Mouse (Mus musculus) cerebellum, postnatal 10 days (tissue): ENCODE data around the gene Hmgcll1.
A peak's percentile ranks its signal among the peaks of the same experiment; 100 is the strongest.
"Not testable (repeated sequence)": the region's sequence is repeated elsewhere in the genome, so short reads cannot be mapped to it uniquely, and the experiment has no call there.

Experiments
- DNase-seq, 2 experiments: peaks; one replicate each; pipeline ENCODE4 v3.0.0; 2021; ENCODE audit warnings: mixed read lengths in 2 of 2

Hmgcll1 gene

GRCm38 (mm10) chr9:76061492-76061891, 46.8 kb downstream of the Hmgcll1 start:
- no peak for DNase-seq

DNA sequence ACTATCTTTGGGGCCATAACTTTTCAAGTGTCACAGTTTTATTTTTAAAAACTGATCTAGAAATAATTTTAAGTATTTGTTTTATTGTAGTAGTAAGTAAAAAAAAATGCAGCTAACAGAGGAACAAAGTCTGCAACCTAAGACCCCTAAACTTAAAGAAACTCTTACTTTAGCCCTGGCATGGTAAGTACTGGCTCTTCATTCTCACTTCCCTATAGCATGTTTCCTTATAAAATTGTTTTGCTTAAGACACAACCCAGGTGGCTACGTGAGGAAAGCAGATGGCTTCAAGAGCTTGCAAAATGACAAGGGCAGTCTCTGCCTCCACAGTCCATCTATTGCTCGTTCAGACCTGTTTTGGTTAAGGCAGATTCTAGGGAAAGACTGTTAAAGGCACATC, 49.5 kb downstream of the Hmgcll1 start:
- no peak for DNase-seq

GRCm38 (mm10) chr9:76091561-76091960, 76.9 kb downstream of the Hmgcll1 start:
- no peak for DNase-seq

GRCm38 (mm10) chr9:76097221-76097620, 82.6 kb downstream of the Hmgcll1 start:
- no peak for DNase-seq

GRCm38 (mm10) chr9:76099981-76100380, 85.3 kb downstream of the Hmgcll1 start:
- no peak for DNase-seq

DNA sequence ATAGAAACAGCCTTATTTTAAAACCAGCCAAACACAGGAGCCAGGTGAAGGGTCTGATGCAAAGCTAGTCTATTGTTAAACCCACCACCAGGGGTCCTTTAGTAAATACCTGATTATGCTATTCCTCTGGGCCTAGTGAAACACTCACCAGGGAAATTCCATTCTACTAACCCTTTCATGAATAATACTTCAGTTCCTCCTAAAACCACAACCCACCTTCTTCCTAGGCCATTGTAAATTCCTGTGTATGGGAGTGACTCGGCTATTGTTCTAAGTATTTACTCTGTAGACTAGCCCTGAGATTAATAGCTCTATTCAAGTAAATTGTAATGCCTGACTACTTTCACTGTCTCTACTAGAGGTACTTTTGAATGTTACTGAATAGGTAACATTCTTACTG, 89.8 kb downstream of the Hmgcll1 start:
- DNase-seq = not testable (repeated sequence)

- DNase-seq = no peak
These were observed 90.2 kb downstream of the Hmgcll1 start for GRCm38 (mm10) chr9:76104846-76105245.

- peak; percentile 78 to 80 for DNase-seq
These were observed 108.2 kb downstream of the Hmgcll1 start for GRCm38 (mm10) chr9:76122888-76123287.

- no peak for DNase-seq
These were observed 109.6 kb downstream of the Hmgcll1 start for GRCm38 (mm10) chr9:76124249-76124648.

DNA sequence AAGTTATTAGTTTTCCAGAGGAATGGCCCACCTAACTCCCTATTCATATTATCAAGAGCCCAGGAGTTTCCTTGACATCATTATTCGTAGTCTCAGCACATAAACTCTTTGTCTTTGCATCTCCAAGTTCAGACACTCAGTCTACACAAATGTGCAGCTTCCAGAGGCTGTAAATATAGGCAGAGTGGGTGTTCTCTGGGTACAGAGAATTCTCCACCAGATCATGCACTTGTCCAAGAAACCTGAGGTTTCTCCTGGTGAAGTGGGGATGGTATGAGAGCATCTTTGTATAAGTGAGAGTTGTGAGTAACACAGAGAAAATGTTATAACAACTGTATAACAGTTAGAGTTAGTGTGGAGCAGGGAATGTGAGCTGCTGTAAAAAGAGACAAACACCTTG, 114.7 kb downstream of the Hmgcll1 start:
- no peak for DNase-seq

DNA sequence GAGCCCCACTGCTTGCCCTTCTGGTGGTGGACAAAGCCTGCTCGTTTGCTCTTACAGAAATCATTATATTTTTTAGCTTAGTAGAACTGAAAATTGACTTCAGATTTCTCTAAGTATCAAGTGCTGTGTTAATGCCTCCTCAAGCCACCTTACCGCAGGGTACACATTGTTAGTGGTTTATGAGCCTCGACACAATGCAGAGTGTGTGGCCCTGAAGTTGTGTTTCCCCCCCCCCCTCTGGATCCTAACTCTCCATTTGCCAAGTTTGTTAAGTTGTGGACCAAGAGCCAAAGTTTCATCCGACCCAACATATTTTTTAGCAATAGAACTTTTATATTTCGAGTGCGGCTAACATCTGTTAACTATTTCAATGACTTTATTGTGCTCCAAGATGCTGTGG, 119.4 kb downstream of the Hmgcll1 start:
- DNase-seq = no peak

- DNase-seq = peak; percentile 34 to 38
These were observed 123.9 kb downstream of the Hmgcll1 start for GRCm38 (mm10) chr9:76138378-76139109.

- DNase-seq = no peak
These were observed 130.9 kb downstream of the Hmgcll1 start for GRCm38 (mm10) chr9:76145593-76145992.

DNA sequence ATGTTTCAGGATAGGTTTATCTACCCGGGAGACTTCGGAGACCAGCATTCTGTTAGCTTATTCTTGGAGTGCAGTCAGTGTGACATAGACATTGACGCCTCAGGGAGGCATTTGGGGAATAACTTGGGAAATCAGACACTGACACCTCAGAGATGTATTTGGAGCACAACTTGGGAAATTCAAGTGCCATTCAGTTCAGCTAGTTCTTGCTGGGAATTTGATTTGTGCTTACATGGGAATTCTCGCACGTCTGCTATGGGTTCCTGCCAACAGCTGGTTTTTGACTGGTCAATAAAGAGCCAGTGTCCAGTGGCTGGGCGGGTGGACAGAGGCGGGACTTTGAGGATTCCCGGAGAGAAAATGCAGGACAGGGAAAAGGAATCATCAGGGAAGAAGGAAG, 147.8 kb downstream of the Hmgcll1 start:
- no peak for DNase-seq

GRCm38 (mm10) chr9:76168355-76168754, 153.7 kb downstream of the Hmgcll1 start:
- peak; percentile 33 to 37 for DNase-seq

- no peak for DNase-seq
These were observed 158.1 kb downstream of the Hmgcll1 start for GRCm38 (mm10) chr9:76172686-76173295.

GRCm38 (mm10) chr9:76179221-76179620, 164.6 kb downstream of the Hmgcll1 start:
- DNase-seq = no peak
